Mouse (Mus musculus) MEL (cell line): ENCODE results near the gene Fam155a.

Source experiments
- CHD1 ChIP-seq: IDR thresholded peaks from 2 replicates; pipeline ENCODE4 v1.6.1; 2012; ENCODE audit warnings: low read depth, mild to moderate bottlenecking, inconsistent platforms, low read length, improper control_type of control experiment
- CTCF ChIP-seq, 3 experiments: IDR thresholded peaks in 2 of 3; conservative IDR thresholded peaks in 1 of 3; 2 replicates each; pipeline ENCODE4 v1.5.1; 2011 to 2012; ENCODE audit warnings: low read length in 3 of 3, low read depth in 2 of 3, mild to moderate bottlenecking in 2 of 3, improper control_type of control experiment in 1 of 3, inconsistent platforms in 1 of 3, mixed read lengths in 1 of 3, moderate library complexity in 1 of 3; ENCODE audit not compliant: control insufficient read depth in 1 of 3, insufficient read depth in 1 of 3, poor library complexity in 1 of 3, severe bottlenecking in 1 of 3
- EP300 ChIP-seq, 2 experiments: IDR thresholded peaks; 2 replicates each; pipeline ENCODE4 v1.6.1; 2011; ENCODE audit warnings: improper control_type of control experiment in 2 of 2, low read length in 2 of 2, low read depth in 1 of 2, mild to moderate bottlenecking in 1 of 2
- HCFC1 ChIP-seq: IDR thresholded peaks from 2 replicates; pipeline ENCODE4 v1.6.1; 2012; ENCODE audit warnings: low read depth, mild to moderate bottlenecking, inconsistent platforms, low read length, improper control_type of control experiment, moderate library complexity
- KAT2A ChIP-seq: conservative IDR thresholded peaks from 2 replicates; pipeline ENCODE4 v1.6.1; 2012; ENCODE audit warnings: low read depth, low read length, improper control_type of control experiment, inconsistent platforms
- MAFK ChIP-seq: IDR thresholded peaks from 2 replicates; pipeline ENCODE4 v1.6.1; 2011; ENCODE audit warnings: low read depth, mild to moderate bottlenecking, low read length, improper control_type of control experiment, borderline replicate concordance
- POLR2A ChIP-seq, 2 experiments: IDR thresholded peaks; 2 replicates each; pipeline ENCODE4 v1.6.1; 2011 to 2012; ENCODE audit warnings: low read length in 2 of 2, mild to moderate bottlenecking in 2 of 2, control low read depth in 1 of 2, improper control_type of control experiment in 1 of 2, low read depth in 1 of 2, moderate library complexity in 1 of 2; ENCODE audit not compliant: control insufficient read depth in 1 of 2, insufficient read depth in 1 of 2, poor library complexity in 1 of 2
- ZKSCAN1 ChIP-seq: IDR thresholded peaks from 2 replicates; pipeline ENCODE4 v1.6.1; 2012; ENCODE audit warnings: low read depth, mild to moderate bottlenecking, inconsistent platforms, low read length, improper control_type of control experiment, moderate library complexity
- ZNF384 ChIP-seq: IDR thresholded peaks from 2 replicates; pipeline ENCODE4 v1.6.1; 2012; ENCODE audit warnings: low read depth, mild to moderate bottlenecking, inconsistent platforms, low read length, improper control_type of control experiment

DNA sequence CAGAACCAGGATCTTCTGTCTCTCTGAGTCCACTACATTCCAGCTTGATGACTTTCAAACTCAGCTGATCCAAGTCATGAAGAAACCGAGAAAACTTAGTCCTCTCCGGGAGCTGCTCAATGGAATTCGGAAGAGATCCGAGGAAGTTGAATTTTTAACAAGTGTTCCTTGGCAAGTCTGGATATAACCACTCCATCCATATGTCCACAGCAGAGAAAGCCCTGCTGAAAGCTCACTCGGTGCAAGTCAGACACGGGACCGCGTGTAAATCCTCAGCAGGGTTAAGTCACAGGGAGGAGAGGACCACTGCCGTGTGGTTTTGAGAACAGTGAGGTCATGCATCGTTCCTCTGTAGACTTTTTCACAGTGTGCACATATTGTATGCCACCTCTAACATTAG, 5.9 kb upstream of the Fam155a start:
- no peak for TF ChIP-seq CTCF (IDR thresholded peaks at IDR 0.05 in 2 of 3, conservative IDR thresholded peaks at IDR 0.05 in 1 of 3; ENCODE audit: control insufficient read depth in 1 of 3, insufficient read depth in 1 of 3, low read depth in 2 of 3, low read length in 3 of 3, poor library complexity in 1 of 3, severe bottlenecking in 1 of 3)
- no peak for TF ChIP-seq HCFC1
- no peak for TF ChIP-seq CHD1
- no peak for TF ChIP-seq POLR2A (IDR thresholded peaks at IDR 0.05; ENCODE audit: control insufficient read depth in 1 of 2, insufficient read depth in 1 of 2, low read depth in 1 of 2, low read length in 2 of 2, poor library complexity in 1 of 2)
- TF ChIP-seq MAFK: no peak
- no peak for TF ChIP-seq KAT2A
- TF ChIP-seq ZKSCAN1: no peak
- TF ChIP-seq ZNF384: no peak
- no peak for TF ChIP-seq EP300 (IDR thresholded peaks at IDR 0.05; ENCODE audit: low read depth in 1 of 2, low read length in 2 of 2)
